Mouse (Mus musculus): ENCODE measurements around the gene Zbtb42.

DNA sequence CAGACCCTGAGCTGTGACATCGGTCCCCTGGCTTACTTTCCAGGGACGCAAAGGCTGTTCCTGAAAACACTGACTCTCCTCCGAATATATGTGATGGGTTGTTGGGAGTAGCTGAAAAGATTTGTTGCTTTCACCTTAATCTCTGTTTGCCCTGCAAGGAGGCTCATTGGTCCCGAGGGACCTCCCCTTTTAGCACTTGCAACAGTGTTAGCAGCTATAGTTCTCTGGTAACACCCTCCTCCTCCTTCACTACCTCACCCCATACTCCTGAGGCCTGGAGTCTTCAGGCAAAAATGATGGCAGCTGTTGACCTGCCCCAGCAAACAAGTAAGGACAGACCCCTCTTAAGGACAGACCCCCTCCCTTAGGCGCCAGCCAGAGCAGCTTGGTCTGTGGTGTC lies 40.4 kb downstream of the Zbtb42 start:
- no peak for TF ChIP-seq CTCF (IDR thresholded peaks at IDR 0.05; ENCODE audit: extremely low read depth, insufficient read length, insufficient replicate concordance, low read depth, low read length)
- TF ChIP-seq POLR2A (IDR thresholded peaks at IDR 0.05; ENCODE audit: low read depth, low read length): no peak

Measured in small intestine, adult 2 months (tissue).